In the genomic region with DNA sequence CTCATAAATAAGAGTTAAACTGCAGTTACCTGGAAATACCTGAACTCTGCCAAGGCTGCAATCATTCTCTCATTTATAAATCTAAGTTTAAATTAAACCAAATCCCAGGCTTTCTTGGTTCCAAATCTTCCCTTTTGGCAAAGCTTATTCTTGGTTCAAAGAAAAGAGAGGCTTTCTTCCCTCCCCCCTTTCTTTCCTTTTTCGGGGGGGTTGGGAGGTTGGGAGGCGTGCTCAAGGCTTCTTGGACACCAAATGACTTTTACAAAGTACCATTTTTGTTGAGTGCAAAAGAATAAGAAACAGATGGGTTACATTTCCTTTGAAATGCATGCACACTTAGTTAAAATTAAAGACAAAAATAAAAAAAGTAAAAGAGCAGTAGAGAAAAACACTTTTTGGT, we compare ENCODE assay signal across 24 mouse cellular contexts.
A peak's percentile ranks its signal among the peaks of the same experiment; 100 is the strongest.
DNase-seq lines count a peak whose midpoint lies in the region; ATAC-seq and TF ChIP-seq lines count a peak whose summit lies in the region.
"Had no signal": no experiment of that assay in that cellular context is flagged by ENCODE, and none has a peak within 500 bp of the region (broad histone marks: within the 10 kb centered on the region; RNA-seq: fewer than 3 reads in every experiment).

No protein-coding gene starts in this region.

- peak; percentile 29 for DNase-seq in embryonic facial prominence, embryonic 11.5 days (ENCODE audit: low spot score)
- DNase-seq in embryonic facial prominence, embryonic 10.5 days (ENCODE audit: low spot score) = no peak
- peak; percentile 11 for DNase-seq in lung, postnatal 0 days (ENCODE audit: low spot score)
- no peak for DNase-seq in lung, postnatal 25 days (ENCODE audit: low spot score)
- DNase-seq in limb, embryonic 14.5 days (ENCODE audit: low spot score) = peak; percentile 73
- DNase-seq in neural tube, embryonic 10.5 days (ENCODE audit: extremely low spot score, low spot score) = no peak
- no peak for DNase-seq in midbrain, embryonic 11.5 days (ENCODE audit: low spot score, missing footprints)
- DNase-seq: adrenal gland, postnatal 14 days; B cell, adult 2 months; cerebellum, adult 11-12 months; cerebellum, adult 9-10 months; cerebellum, postnatal 25 days; gastrocnemius, postnatal 36 days; heart, adult 18-20 months; heart, postnatal 10 days had no signal

- no peak overlapping the region for H3K4me3 ChIP-seq in embryonic facial prominence, embryonic 11.5 days (ENCODE audit: low read depth, low read length)
- H3K4me3 ChIP-seq in embryonic facial prominence, embryonic 10.5 days = no peak overlapping the region
- no peak overlapping the region for H3K4me3 ChIP-seq in lung, postnatal 0 days (ENCODE audit: low read depth, low read length)
- H3K4me3 ChIP-seq in embryonic facial prominence, embryonic 13.5 days = no peak overlapping the region
- H3K4me3 ChIP-seq in limb, embryonic 14.5 days (replicated peaks; ENCODE audit: low read length) = no peak overlapping the region
- H3K4me3 ChIP-seq in midbrain, embryonic 11.5 days (ENCODE audit: low read depth, low read length) = no peak overlapping the region
- H3K4me3 ChIP-seq: erythroblast, embryonic 14.5 days; forebrain, embryonic 10.5 days; heart, embryonic 10.5 days; hindbrain, embryonic 13.5 days had no signal

- TF ChIP-seq EP300 in lung, postnatal 0 days (IDR thresholded peaks at IDR 0.05) = no peak

- TF ChIP-seq CTCF in lung, postnatal 0 days (IDR thresholded peaks at IDR 0.05) = no peak

- TF ChIP-seq POLR2A in limb, embryonic 14.5 days (IDR thresholded peaks at IDR 0.05; ENCODE audit: borderline replicate concordance, extremely low read depth, insufficient read depth, insufficient read length) = no peak

- H3K9ac ChIP-seq in embryonic facial prominence, embryonic 11.5 days (replicated peaks; ENCODE audit: low read length) = no peak overlapping the region
- H3K9ac ChIP-seq in lung, postnatal 0 days (replicated peaks; ENCODE audit: low read depth) = no peak overlapping the region
- no peak overlapping the region for H3K9ac ChIP-seq in embryonic facial prominence, embryonic 13.5 days
- no peak overlapping the region for H3K9ac ChIP-seq in limb, embryonic 14.5 days (ENCODE audit: low read depth, low read length, severe bottlenecking)
- no peak overlapping the region for H3K9ac ChIP-seq in midbrain, embryonic 11.5 days (ENCODE audit: low read length)
- H3K9ac ChIP-seq: hindbrain, embryonic 13.5 days had no signal

- H3K27me3 ChIP-seq in embryonic facial prominence, embryonic 11.5 days (ENCODE audit: control insufficient read depth, insufficient read depth, low read length) = no peaks in the 10 kb centered on the region
- H3K27me3 ChIP-seq in embryonic facial prominence, embryonic 10.5 days (replicated peaks; ENCODE audit: low read depth, poor library complexity, severe bottlenecking) = no peaks in the 10 kb centered on the region
- no peaks in the 10 kb centered on the region for H3K27me3 ChIP-seq in lung, postnatal 0 days (replicated peaks; ENCODE audit: insufficient read depth, low read length)
- H3K27me3 ChIP-seq in embryonic facial prominence, embryonic 13.5 days = no peaks in the 10 kb centered on the region
- no peaks in the 10 kb centered on the region for H3K27me3 ChIP-seq in limb, embryonic 14.5 days (ENCODE audit: control insufficient read depth, insufficient read depth, low read length)
- no peaks in the 10 kb centered on the region for H3K27me3 ChIP-seq in midbrain, embryonic 11.5 days (ENCODE audit: control insufficient read depth, insufficient read depth, low read length)
- H3K27me3 ChIP-seq: hindbrain, embryonic 13.5 days had no signal

- H3K4me1 ChIP-seq in embryonic facial prominence, embryonic 11.5 days (ENCODE audit: control insufficient read depth, insufficient read depth, low read length) = no peaks in the 10 kb centered on the region
- peaks cover 12% of the 10 kb centered on the region for H3K4me1 ChIP-seq in embryonic facial prominence, embryonic 10.5 days
- no peaks in the 10 kb centered on the region for H3K4me1 ChIP-seq in lung, postnatal 0 days (ENCODE audit: insufficient read depth, low read depth, low read length)
- peaks cover 14% of the 10 kb centered on the region; the same call in 1 of the 2 replicates for H3K4me1 ChIP-seq in embryonic facial prominence, embryonic 13.5 days
- no peaks in the 10 kb centered on the region; the same call in 1 of the 2 replicates for H3K4me1 ChIP-seq in limb, embryonic 14.5 days (ENCODE audit: control insufficient read depth, insufficient read depth, low read length)
- H3K4me1 ChIP-seq in midbrain, embryonic 11.5 days (ENCODE audit: control insufficient read depth, insufficient read depth, low read length) = no peaks in the 10 kb centered on the region
- H3K4me1 ChIP-seq: forebrain, embryonic 10.5 days; heart, embryonic 10.5 days; hindbrain, embryonic 13.5 days had no signal

- no peaks in the 10 kb centered on the region for H3K36me3 ChIP-seq in embryonic facial prominence, embryonic 11.5 days (replicated peaks; ENCODE audit: control insufficient read depth, insufficient read depth, low read depth, low read length)
- H3K36me3 ChIP-seq in embryonic facial prominence, embryonic 10.5 days (replicated peaks) = no peaks in the 10 kb centered on the region
- H3K36me3 ChIP-seq in lung, postnatal 0 days (ENCODE audit: insufficient read depth, low read length) = no peaks in the 10 kb centered on the region
- H3K36me3 ChIP-seq in embryonic facial prominence, embryonic 13.5 days = no peaks in the 10 kb centered on the region
- H3K36me3 ChIP-seq in limb, embryonic 14.5 days (ENCODE audit: control insufficient read depth, insufficient read depth, low read length) = no peaks in the 10 kb centered on the region
- no peaks in the 10 kb centered on the region for H3K36me3 ChIP-seq in midbrain, embryonic 11.5 days (ENCODE audit: control insufficient read depth, insufficient read depth, low read length)
- H3K36me3 ChIP-seq: forebrain, embryonic 10.5 days; G1E; heart, embryonic 10.5 days; hindbrain, embryonic 13.5 days had no signal

- no peaks in the 10 kb centered on the region for H3K9me3 ChIP-seq in embryonic facial prominence, embryonic 11.5 days (replicated peaks; ENCODE audit: control insufficient read depth, low read length)
- H3K9me3 ChIP-seq in embryonic facial prominence, embryonic 10.5 days = no peaks in the 10 kb centered on the region
- H3K9me3 ChIP-seq in lung, postnatal 0 days (ENCODE audit: low read length) = no peaks in the 10 kb centered on the region
- no peaks in the 10 kb centered on the region for H3K9me3 ChIP-seq in embryonic facial prominence, embryonic 13.5 days
- H3K9me3 ChIP-seq in limb, embryonic 14.5 days (ENCODE audit: control insufficient read depth, low read length) = no peaks in the 10 kb centered on the region
- no peaks in the 10 kb centered on the region for H3K9me3 ChIP-seq in midbrain, embryonic 11.5 days (ENCODE audit: control insufficient read depth, low read length)
- H3K9me3 ChIP-seq: forebrain, embryonic 10.5 days; G1E; heart, embryonic 10.5 days; hindbrain, embryonic 13.5 days had no signal

- H3K27ac ChIP-seq in embryonic facial prominence, embryonic 11.5 days (replicated peaks; ENCODE audit: low read depth, low read length) = no peak overlapping the region
- H3K27ac ChIP-seq in embryonic facial prominence, embryonic 10.5 days (replicated peaks) = no peak overlapping the region
- H3K27ac ChIP-seq in lung, postnatal 0 days (ENCODE audit: low read length) = no peak overlapping the region
- H3K27ac ChIP-seq in embryonic facial prominence, embryonic 13.5 days = peak overlapping the region; percentile 41; the same call in 1 of the 2 replicates
- H3K27ac ChIP-seq in limb, embryonic 14.5 days (replicated peaks; ENCODE audit: low read depth, low read length) = no peak overlapping the region
- no peak overlapping the region for H3K27ac ChIP-seq in midbrain, embryonic 11.5 days (ENCODE audit: low read depth, low read length)
- H3K27ac ChIP-seq: forebrain, embryonic 10.5 days; heart, embryonic 10.5 days; hindbrain, embryonic 13.5 days; hindbrain, postnatal 0 days had no signal

- ATAC-seq in embryonic facial prominence, embryonic 11.5 days (replicated peaks; ENCODE audit: insufficient number of reproducible peaks, low FRiP score, low TSS enrichment, low read depth) = no peak
- no peak for ATAC-seq in lung, postnatal 0 days
- no peak for ATAC-seq in embryonic facial prominence, embryonic 13.5 days (ENCODE audit: insufficient number of reproducible peaks, insufficient read depth, low FRiP score, low TSS enrichment, low read depth)
- no peak; the same call in 1 of the 2 replicates for ATAC-seq in limb, embryonic 14.5 days (ENCODE audit: low FRiP score, low read depth)
- no peak for ATAC-seq in midbrain, embryonic 11.5 days (ENCODE audit: low FRiP score)
- ATAC-seq: CD4-positive, CD25-positive, alpha-beta regulatory T cell, adult 4 months; forebrain, embryonic 14.5 days; hindbrain, postnatal 0 days had no signal

- no peak overlapping the region for H3K4me2 ChIP-seq in embryonic facial prominence, embryonic 11.5 days (ENCODE audit: low read depth, low read length)
- H3K4me2 ChIP-seq in lung, postnatal 0 days (replicated peaks; ENCODE audit: low read depth, low read length) = no peak overlapping the region
- H3K4me2 ChIP-seq in embryonic facial prominence, embryonic 13.5 days = no peak overlapping the region
- no peak overlapping the region for H3K4me2 ChIP-seq in limb, embryonic 14.5 days (replicated peaks; ENCODE audit: low read depth, low read length, severe bottlenecking)
- no peak overlapping the region for H3K4me2 ChIP-seq in midbrain, embryonic 11.5 days
- H3K4me2 ChIP-seq: hindbrain, embryonic 13.5 days had no signal

- 44% methylated on average over 2 of the region's 2 CpGs for WGBS in embryonic facial prominence, embryonic 11.5 days
- WGBS in embryonic facial prominence, embryonic 10.5 days = 62% methylated on average over 2 of the region's 2 CpGs
- WGBS in lung, postnatal 0 days = 54% methylated on average over 2 of the region's 2 CpGs
- WGBS in embryonic facial prominence, embryonic 13.5 days = 24% methylated on average over 2 of the region's 2 CpGs
- 15% methylated on average over 2 of the region's 2 CpGs for WGBS in limb, embryonic 14.5 days
- WGBS in midbrain, embryonic 11.5 days = 68% methylated on average over 2 of the region's 2 CpGs

Comparison
In these comparisons a context has a peak if more than half of its experiments do, and no peak if none do; other contexts are left out.
1. DNase-seq: peak in embryonic facial prominence, embryonic 11.5 days (single experiment), lung, postnatal 0 days (single experiment) and limb, embryonic 14.5 days (single experiment); none in embryonic facial prominence, embryonic 10.5 days (single experiment), lung, postnatal 25 days (single experiment), neural tube, embryonic 10.5 days (single experiment) and midbrain, embryonic 11.5 days (single experiment).